Mouse (Mus musculus) adrenal gland (tissue): ENCODE measurements around the gene Itga9.

Experiments
- intact Hi-C: fragments of 180-260 bp; cut with DNase I; formaldehyde crosslinking; loops from one replicate; pipeline ENCODE4 v1.15.1; 2025

Gene Itga9

GRCm38 (mm10) chr9:118862214-118862613 is 255.7 kb downstream of the Itga9 start:
- intact Hi-C loops = no loop called here

- intact Hi-C loops = no loop called here
These were observed 256.4 kb downstream of the Itga9 start for GRCm38 (mm10) chr9:118862852-118863260.

DNA sequence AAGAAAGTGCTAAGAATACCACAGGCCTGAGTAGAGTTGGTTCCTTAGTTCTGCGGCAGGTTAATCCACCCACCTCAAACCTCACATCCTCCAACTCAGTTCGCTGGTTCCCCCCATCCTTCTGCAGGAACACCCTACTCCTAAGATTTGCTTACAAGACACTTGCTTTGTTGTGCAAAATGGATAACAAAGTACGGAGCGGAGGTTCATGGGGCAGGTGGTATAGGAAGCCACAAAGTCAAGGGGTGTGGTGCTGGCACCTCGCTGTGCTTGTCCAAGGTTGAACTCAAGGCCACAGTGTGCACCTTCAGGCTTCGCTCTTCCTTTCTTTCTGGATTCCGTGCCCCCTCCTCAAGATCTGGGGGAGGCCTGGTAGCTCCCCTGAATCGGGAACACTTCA is 257.0 kb downstream of the Itga9 start:
- intact Hi-C loops = no loop called here

GRCm38 (mm10) chr9:118866949-118867348 is 260.5 kb downstream of the Itga9 start:
- intact Hi-C loops = loop anchor here (5.0 kb wide), 1 partner anchor 60 kb away; no protein-coding TSS in a partner anchor

DNA sequence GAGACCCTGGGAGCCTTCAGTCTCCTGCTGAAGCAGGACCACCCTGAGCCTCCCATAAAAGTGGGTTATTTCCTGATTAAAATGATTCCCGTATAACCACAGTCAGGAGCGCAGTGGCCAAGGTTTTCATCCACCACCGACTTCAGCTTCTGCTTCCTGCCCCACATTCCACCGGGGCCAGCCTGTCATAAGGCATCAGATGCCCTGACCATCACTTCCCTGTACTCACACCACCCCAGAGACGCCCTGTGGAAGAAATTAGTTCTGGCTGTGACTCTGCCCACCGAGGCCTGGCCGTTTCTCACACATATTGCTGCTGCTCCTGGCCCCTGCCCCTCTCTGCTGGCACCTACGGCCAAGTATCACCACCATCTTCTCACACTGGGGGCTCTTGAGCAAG is 261.4 kb downstream of the Itga9 start:
- intact Hi-C loops = loop anchor here (5.0 kb wide), 1 partner anchor 61 kb away; no protein-coding TSS in a partner anchor

GRCm38 (mm10) chr9:118871089-118871488 is 264.6 kb downstream of the Itga9 start:
- intact Hi-C loops = loop anchor here (5.0 kb wide), 1 partner anchor 264 kb away; the partner anchor contains the start of gene Itga9

DNA sequence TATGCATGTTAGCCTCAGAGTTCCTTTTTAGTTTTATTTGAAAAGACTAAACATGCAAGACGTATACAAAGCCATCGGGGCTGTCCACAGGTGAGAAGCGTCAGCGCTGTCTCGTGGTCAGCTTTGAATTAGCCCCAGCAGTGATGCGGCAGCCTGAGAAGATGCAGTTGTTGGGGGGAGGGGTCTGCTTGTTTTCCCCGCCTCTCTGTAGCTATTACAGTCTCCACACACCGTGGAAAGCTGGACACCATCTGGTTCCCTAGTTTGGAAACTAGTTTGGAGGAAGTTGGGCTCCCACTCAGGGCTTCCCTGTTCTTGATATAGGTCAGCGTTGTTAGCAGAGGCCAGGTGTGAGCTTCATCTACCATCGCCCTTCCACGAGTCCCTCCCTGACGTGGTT is 266.5 kb downstream of the Itga9 start:
- intact Hi-C loops = loop anchor here (5.0 kb wide), 1 partner anchor 266 kb away; the partner anchor contains the start of gene Itga9

GRCm38 (mm10) chr9:118873596-118873995 is 267.1 kb downstream of the Itga9 start:
- intact Hi-C loops = loop anchor here (5.0 kb wide), 1 partner anchor 266 kb away; the partner anchor contains the start of gene Itga9

DNA sequence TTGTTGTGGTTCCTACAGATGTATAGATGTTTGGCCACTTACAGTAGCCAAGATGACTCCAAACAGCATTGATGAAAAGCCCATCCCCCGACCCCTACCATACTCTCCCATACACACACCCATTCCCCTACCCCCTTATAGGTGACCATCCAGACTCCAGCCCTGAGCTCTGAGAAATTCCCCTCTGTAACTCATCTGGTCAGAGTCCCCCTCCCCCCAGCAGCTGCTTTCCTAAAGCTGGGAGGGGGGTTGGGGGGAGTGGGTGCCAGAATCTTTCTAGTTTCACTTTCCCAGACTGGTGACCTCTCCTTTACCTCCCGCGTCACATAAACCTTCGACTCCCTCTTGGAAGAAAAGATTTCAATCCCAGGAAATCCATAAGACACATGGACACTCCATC is 269.2 kb downstream of the Itga9 start:
- intact Hi-C loops = no loop called here

DNA sequence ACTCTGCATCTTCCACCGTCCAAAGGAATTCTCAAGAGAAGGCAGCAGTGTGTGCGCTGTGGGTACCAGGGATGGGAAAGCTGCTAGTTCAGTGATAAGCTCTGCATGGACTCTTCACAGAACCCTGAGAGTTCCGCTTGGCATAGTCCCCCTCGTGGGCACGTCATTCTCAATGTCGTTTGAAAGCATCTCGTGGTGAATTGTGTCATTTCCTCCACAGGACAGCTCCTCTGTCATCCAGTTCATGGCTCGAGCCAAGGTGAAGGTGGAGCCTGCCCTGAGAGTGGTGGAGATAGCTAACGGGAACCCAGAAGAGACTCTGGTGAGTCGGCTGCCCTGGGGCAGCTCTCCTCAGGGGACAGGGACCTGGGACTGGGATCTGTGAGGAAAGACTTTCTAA is 270.4 kb downstream of the Itga9 start:
- intact Hi-C loops = no loop called here

DNA sequence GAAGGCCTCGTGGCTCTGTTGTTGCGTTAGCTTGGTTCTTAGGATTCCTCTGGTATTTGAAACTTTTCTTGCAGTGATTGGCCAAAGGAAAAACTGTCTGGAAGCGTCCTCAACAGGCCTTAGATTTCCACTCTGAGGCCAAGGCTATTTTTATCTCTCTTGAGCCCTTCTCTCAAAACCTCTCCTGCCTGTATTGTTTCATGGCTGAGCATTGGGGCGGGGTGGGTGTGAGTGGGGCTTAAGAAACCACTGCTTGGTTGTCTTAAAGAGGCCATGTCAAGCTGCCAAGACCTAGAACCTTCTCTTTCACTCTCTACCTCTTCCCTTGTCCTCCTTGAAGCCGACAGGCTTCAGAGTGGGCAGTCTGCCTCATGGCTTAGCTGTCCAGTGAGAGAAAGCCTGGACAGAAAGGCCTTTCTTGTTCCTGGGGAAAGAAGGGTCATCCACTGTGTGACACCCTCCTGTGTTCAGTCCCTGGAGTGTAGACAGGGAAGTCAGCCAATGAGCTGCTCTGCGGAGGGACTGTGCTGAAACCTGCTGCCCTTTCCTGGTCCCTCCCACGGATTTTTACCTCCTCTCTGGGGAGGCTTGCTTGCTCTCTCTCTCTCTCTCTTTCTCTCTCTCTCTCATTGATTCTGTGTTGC is 271.0 kb downstream of the Itga9 start:
- intact Hi-C loops = no loop called here

- intact Hi-C loops = no loop called here
These were observed 272.1 kb downstream of the Itga9 start for GRCm38 (mm10) chr9:118878596-118878995.

DNA sequence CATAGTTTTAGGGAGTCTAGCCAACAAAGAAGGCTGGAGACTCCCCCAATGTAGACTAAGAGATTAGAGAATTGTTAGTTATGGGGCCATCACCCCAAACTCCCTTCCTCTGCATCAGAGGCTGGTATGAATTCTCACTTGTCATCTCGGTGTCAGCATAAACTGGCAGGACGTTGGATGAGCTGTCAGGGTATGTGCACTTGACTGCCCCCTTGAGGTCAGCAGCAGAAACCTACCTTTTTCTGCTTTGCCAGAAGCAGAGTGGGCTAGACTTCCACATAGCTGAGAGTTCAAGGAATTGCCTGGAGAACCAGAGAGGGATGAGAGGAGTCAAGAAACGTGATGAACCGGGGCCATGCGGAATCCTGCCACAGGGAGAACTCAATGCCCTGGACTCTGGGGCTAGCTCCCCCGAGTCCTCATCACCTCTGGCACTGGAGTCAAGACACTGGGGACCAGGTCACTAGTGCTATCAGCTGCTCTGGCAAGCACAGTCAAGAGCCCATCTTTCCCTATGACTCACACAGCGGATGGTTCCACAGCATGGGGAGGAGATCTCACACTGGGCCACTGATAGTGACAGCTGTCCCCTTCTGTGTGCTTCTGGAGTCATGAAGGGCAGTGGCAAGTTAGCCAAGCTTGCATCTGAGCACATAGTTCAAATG is 274.9 kb downstream of the Itga9 start:
- intact Hi-C loops = no loop called here

- intact Hi-C loops = no loop called here
These were observed 275.4 kb downstream of the Itga9 start for GRCm38 (mm10) chr9:118881946-118882284.

DNA sequence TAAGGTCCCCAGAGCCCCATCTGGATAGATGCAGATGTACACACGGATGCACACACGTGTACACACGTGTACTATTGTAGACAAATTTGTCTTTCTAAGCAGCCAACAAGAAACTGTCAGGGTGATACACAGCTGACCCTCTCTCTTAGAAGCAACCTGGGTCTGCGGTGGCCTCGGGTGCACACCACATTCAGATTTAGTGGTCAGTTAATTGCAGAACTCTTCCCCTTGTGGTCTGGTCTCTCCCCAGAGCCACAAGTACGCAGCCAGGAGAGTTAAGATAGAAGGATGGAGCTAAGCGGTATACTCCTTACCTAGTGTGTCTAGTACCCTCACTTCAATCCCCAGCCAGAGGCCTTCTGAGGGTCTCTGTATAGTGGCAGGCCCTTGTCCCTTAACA is 276.7 kb downstream of the Itga9 start:
- intact Hi-C loops = no loop called here

DNA sequence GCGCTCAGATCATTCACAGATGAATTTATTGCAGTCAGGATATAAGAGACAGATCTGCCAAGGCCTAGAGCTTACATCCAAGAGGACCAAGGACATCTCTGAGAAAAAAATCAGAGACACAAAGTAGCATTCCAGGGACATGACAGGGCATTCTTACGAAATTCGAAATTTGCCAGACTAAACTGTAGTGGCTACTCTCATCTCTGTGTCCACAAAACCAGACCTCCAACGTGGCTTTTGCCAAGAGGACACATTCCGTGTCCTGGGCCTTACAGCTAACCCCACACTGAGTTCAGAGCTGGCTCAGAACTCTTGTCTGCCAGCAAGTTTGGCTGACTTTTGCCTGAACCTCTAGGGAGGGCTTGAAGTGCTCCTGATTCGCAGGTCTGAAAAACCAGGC is 279.3 kb downstream of the Itga9 start:
- intact Hi-C loops = no loop called here

DNA sequence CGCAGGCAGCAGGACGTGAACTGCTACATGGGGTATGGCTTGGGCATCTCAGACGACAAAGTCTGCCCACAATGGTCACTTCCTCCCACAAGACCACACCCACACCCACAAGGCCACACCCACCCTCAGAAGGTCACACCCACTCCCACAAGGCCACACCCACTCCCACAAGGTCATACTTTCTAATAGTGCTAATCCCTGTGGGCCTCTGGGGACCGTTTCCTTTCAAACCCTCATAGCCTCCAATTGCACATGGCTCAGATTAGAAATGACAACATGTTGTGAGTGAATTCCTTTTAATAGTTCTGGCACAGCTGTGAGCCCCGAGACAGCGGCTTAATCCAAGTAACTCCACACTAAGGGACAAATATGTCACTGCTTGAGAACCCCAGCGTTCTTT is 280.7 kb downstream of the Itga9 start:
- intact Hi-C loops = no loop called here

- intact Hi-C loops = no loop called here
These were observed 281.2 kb downstream of the Itga9 start for GRCm38 (mm10) chr9:118887734-118888133.

DNA sequence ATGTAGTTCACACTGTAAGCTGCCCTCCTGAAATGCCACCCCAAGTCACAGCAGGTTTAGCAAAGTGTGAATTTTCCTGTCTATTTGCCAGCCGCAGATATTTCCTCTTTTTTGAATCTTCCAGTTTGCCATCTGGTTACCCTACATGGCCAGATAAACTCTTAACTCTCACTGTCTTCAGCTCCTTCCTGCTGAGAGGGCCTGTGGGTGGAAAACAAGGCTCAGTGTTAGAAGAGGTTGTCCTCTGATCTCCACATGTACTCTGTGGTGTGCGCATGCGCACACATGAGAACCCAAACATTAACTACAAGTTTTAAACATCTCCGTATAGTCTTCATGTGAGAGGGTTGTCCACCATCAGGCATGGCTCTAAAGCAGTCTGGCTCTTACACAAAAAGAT is 283.7 kb downstream of the Itga9 start:
- intact Hi-C loops = no loop called here

GRCm38 (mm10) chr9:118890645-118891044 is 284.2 kb downstream of the Itga9 start:
- intact Hi-C loops = no loop called here

- intact Hi-C loops = no loop called here
These were observed 284.6 kb downstream of the Itga9 start for GRCm38 (mm10) chr9:118891068-118891467.

DNA sequence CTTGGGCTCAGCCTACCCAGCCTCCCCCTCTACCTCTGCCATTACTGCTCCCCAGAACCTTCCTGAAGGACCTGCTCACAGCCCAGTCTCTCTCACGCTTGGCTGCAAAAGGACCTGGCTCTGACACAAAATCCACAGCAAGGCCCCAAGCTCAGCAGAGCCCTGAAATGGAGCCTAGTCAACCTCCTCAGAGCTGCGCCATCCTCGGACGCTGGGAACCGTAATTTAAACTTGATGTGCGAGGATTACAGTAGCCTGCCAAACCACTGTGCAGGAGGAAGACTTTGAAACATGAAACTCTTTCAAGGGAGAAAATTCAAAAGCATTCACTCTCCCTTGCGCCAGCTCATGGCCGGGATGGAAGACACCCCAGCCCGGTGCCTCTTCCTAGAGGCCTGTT is 285.1 kb downstream of the Itga9 start:
- intact Hi-C loops = no loop called here

GRCm38 (mm10) chr9:118895101-118895500 is 288.6 kb downstream of the Itga9 start:
- intact Hi-C loops = no loop called here
